Mouse (Mus musculus) heart, embryonic 11.5 days (tissue): ENCODE data around the gene Gria3. TPM values are rescaled to one million over a fixed set of nuclear protein-coding genes. Genes with fewer than 3 reads are reported as not detected.

Source experiments
- microRNA-seq: library from miRNA; unstranded; fragments of <30 nt; microRNA quantifications from one replicate; pipeline ENCODE4, GENCODE M21; 2016; ENCODE audit warnings: borderline number of aligned reads
- polyA plus RNA-seq: library from polyadenylated mRNA; unstranded; fragments of >200 nt; fragmentation: Nextera tagmentation; extraction: Ambion mirVana; gene quantifications from 2 replicates; pipeline ENCODE4 v1.2.1, GENCODE M21; 2014

Gria3 gene
- polyA plus RNA-seq, 1 experiment from 2014 or later, result 6.7 TPM

Small RNA genes lying within 50 kb of the gene (microRNA-seq; reads per million reads assigned to microRNA genes)
- gene Gm22413, result not detected
